Mouse (Mus musculus): ENCODE measurements around the gene Ppp1r36. TPM values are rescaled to one million over a fixed set of nuclear protein-coding genes. Genes with fewer than 3 reads are reported as not detected.

Gene Ppp1r36
- polyA plus RNA-seq, 1 experiment: not detected

DNA sequence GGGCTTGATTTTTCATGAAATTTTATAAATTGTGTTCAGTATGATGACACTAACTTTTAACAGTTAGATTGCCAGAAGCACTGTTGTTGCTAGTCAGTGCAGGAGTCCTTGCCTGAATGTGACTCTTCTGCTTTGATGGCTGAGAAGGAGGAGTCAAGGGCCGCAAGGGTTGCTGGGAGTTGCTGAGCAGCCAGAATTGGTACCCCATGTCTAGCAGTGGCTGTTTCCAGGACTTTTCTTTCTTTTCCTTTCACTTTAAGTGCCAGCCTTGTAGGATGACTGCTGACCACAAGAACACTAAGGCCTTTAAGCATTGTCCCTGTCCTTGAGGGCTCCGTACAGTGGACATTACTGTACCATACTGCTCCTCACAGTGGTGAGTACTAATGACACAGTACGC lies 39.6 kb upstream of the Ppp1r36 start:
- TF ChIP-seq CTCF (IDR thresholded peaks at IDR 0.05; ENCODE audit: extremely low read depth, insufficient read length, insufficient replicate concordance, low read depth, low read length) (no peak), POLR2A (IDR thresholded peaks at IDR 0.05; ENCODE audit: low read depth, low read length) (no peak)
- 84% methylated on average over 3 of the region's 3 CpGs for WGBS

DNA sequence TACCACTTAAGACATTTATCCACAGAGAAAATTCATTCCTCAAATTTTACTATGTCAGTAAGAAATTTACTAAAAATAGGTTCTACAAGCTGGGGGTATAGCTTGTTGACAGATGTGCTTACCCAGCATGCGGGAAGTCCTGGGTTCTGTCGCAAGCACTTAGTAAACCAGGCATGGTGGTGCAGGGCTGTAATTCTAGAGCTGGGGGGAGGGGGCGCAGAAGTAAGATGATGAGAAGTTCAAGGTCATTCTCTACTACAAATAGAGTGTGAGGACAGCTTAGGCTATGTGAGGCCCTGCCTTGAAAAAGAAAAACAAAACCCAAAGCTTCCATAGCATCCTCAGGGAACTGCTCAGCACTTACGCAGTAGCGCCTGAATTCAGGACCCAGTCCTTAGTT lies 38.8 kb upstream of the Ppp1r36 start:
- 89% methylated on average over 5 of the region's 5 CpGs for WGBS
- H3K27me3 ChIP-seq (ENCODE audit: control insufficient read depth, insufficient read depth, low read length): no peaks in the 10 kb centered on the region

More for the DNA sequence above, 39.6 kb upstream of the Ppp1r36 start:
- Histone ChIP-seq H3K4me1 (ENCODE audit: control insufficient read depth, insufficient read depth, insufficient read length, low read length) (peaks cover 5% of the 10 kb centered on the region; the same call in 1 of the 2 replicates), H3K4me3 (ENCODE audit: low read depth, low read length) (no peak overlapping the region), H3K36me3 (ENCODE audit: control insufficient read depth, insufficient read depth, low read length) (no peaks in the 10 kb centered on the region), H3K27ac (ENCODE audit: insufficient read depth, low read depth, low read length) (no peak overlapping the region), H3K27me3 (ENCODE audit: control insufficient read depth, insufficient read depth, low read length) (no peaks in the 10 kb centered on the region)

GRCm38 (mm10) chr12:76380151-76380550 lies 37.2 kb upstream of the Ppp1r36 start:
- Histone ChIP-seq H3K4me3 (ENCODE audit: low read depth, low read length) (no peak overlapping the region), H3K4me1 (ENCODE audit: control insufficient read depth, insufficient read depth, insufficient read length, low read length) (peaks cover 5% of the 10 kb centered on the region; the same call in 1 of the 2 replicates), H3K27ac (ENCODE audit: insufficient read depth, low read depth, low read length) (no peak overlapping the region), H3K36me3 (ENCODE audit: control insufficient read depth, insufficient read depth, low read length) (no peaks in the 10 kb centered on the region), H3K27me3 (ENCODE audit: control insufficient read depth, insufficient read depth, low read length) (no peaks in the 10 kb centered on the region)
- 53% methylated on average over 7 of the region's 7 CpGs for WGBS
- TF ChIP-seq CTCF (IDR thresholded peaks at IDR 0.05; ENCODE audit: extremely low read depth, insufficient read length, insufficient replicate concordance, low read depth, low read length) (no peak), POLR2A (IDR thresholded peaks at IDR 0.05; ENCODE audit: low read depth, low read length) (no peak)

More for the DNA sequence above, 38.8 kb upstream of the Ppp1r36 start:
- H3K4me3 ChIP-seq (ENCODE audit: low read depth, low read length): no peak overlapping the region
- H3K27ac ChIP-seq (ENCODE audit: insufficient read depth, low read depth, low read length): no peak overlapping the region
- no peak for TF ChIP-seq POLR2A (IDR thresholded peaks at IDR 0.05; ENCODE audit: low read depth, low read length)
- TF ChIP-seq CTCF (IDR thresholded peaks at IDR 0.05; ENCODE audit: extremely low read depth, insufficient read length, insufficient replicate concordance, low read depth, low read length): no peak
- H3K36me3 ChIP-seq (ENCODE audit: control insufficient read depth, insufficient read depth, low read length): no peaks in the 10 kb centered on the region
- H3K4me1 ChIP-seq (ENCODE audit: control insufficient read depth, insufficient read depth, insufficient read length, low read length): peaks cover 5% of the 10 kb centered on the region; the same call in 1 of the 2 replicates

GRCm38 (mm10) chr12:76385342-76385741 lies 32.0 kb upstream of the Ppp1r36 start:
- no peaks in the 10 kb centered on the region for H3K27me3 ChIP-seq (ENCODE audit: control insufficient read depth, insufficient read depth, low read length)
- no peak overlapping the region for H3K4me3 ChIP-seq (ENCODE audit: low read depth, low read length)
- WGBS: 90% methylated on average over 8 of the region's 8 CpGs
- no peaks in the 10 kb centered on the region for H3K4me1 ChIP-seq (ENCODE audit: control insufficient read depth, insufficient read depth, insufficient read length, low read length)
- peaks cover 25% of the 10 kb centered on the region for H3K36me3 ChIP-seq (ENCODE audit: control insufficient read depth, insufficient read depth, low read length)
- no peak for TF ChIP-seq POLR2A (IDR thresholded peaks at IDR 0.05; ENCODE audit: low read depth, low read length)
- no peak overlapping the region for H3K27ac ChIP-seq (ENCODE audit: insufficient read depth, low read depth, low read length)

GRCm38 (mm10) chr12:76388794-76389193 lies 28.5 kb upstream of the Ppp1r36 start:
- Histone ChIP-seq H3K4me3 (ENCODE audit: low read depth, low read length) (no peak overlapping the region), H3K27ac (ENCODE audit: insufficient read depth, low read depth, low read length) (no peak overlapping the region), H3K27me3 (ENCODE audit: control insufficient read depth, insufficient read depth, low read length) (no peaks in the 10 kb centered on the region), H3K36me3 (ENCODE audit: control insufficient read depth, insufficient read depth, low read length) (peaks cover 27% of the 10 kb centered on the region), H3K4me1 (ENCODE audit: control insufficient read depth, insufficient read depth, insufficient read length, low read length) (no peaks in the 10 kb centered on the region)
- WGBS: 82% methylated on average over 11 of the region's 11 CpGs
- no peak for TF ChIP-seq POLR2A (IDR thresholded peaks at IDR 0.05; ENCODE audit: low read depth, low read length)
- TF ChIP-seq CTCF (IDR thresholded peaks at IDR 0.05; ENCODE audit: extremely low read depth, insufficient read length, insufficient replicate concordance, low read depth, low read length): no peak

GRCm38 (mm10) chr12:76391595-76392271 lies 25.6 kb upstream of the Ppp1r36 start:
- 74% methylated on average over 3 of the region's 3 CpGs for WGBS
- Histone ChIP-seq H3K4me1 (ENCODE audit: control insufficient read depth, insufficient read depth, insufficient read length, low read length) (no peaks in the 10 kb centered on the region), H3K27me3 (ENCODE audit: control insufficient read depth, insufficient read depth, low read length) (no peaks in the 10 kb centered on the region), H3K27ac (ENCODE audit: insufficient read depth, low read depth, low read length) (no peak overlapping the region), H3K36me3 (ENCODE audit: control insufficient read depth, insufficient read depth, low read length) (peaks cover 18% of the 10 kb centered on the region), H3K4me3 (ENCODE audit: low read depth, low read length) (no peak overlapping the region)
- TF ChIP-seq CTCF (IDR thresholded peaks at IDR 0.05; ENCODE audit: extremely low read depth, insufficient read length, insufficient replicate concordance, low read depth, low read length): no peak
- no peak for TF ChIP-seq POLR2A (IDR thresholded peaks at IDR 0.05; ENCODE audit: low read depth, low read length)

DNA sequence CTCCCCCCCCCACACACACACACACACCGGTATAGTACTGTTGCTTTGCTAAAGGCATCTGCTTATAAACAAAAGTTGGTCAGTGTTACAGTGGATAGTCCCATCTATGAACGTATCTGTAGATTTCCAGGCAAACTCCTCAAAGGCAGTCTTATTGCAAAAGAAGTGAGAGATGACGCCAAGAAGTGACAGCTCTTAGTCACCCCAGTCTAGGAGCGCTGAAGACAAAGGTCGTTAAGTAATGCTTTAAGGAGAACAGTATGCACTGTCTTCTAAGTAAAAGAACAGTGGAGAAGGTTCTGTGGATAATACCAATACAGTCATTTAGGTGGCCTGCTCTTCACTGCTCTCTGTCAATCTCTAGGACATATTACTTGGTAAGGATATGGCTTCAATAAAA lies 24.4 kb upstream of the Ppp1r36 start:
- Histone ChIP-seq H3K27ac (ENCODE audit: insufficient read depth, low read depth, low read length) (no peak overlapping the region), H3K4me1 (ENCODE audit: control insufficient read depth, insufficient read depth, insufficient read length, low read length) (no peaks in the 10 kb centered on the region), H3K4me3 (ENCODE audit: low read depth, low read length) (no peak overlapping the region), H3K36me3 (ENCODE audit: control insufficient read depth, insufficient read depth, low read length) (peaks cover 13% of the 10 kb centered on the region), H3K27me3 (ENCODE audit: control insufficient read depth, insufficient read depth, low read length) (no peaks in the 10 kb centered on the region)
- WGBS: 72% methylated on average over 5 of the region's 5 CpGs
- TF ChIP-seq POLR2A (IDR thresholded peaks at IDR 0.05; ENCODE audit: low read depth, low read length) (no peak), CTCF (IDR thresholded peaks at IDR 0.05; ENCODE audit: extremely low read depth, insufficient read length, insufficient replicate concordance, low read depth, low read length) (no peak)

All from small intestine, adult 2 months (tissue).